Mouse (Mus musculus): ENCODE results near the gene Adamts6.

- no peak for TF ChIP-seq ZC3H11A (IDR thresholded peaks at IDR 0.05; ENCODE audit: borderline replicate concordance, low read depth, low read length)
- TF ChIP-seq MAFK (IDR thresholded peaks at IDR 0.05; ENCODE audit: insufficient read depth, low read depth, low read length), result no peak
These were observed 241.6 kb downstream of the Adamts6 start for GRCm38 (mm10) chr13:104529238-104529637.
